8 mouse cellular contexts compared by ENCODE assay signal in genomic region chr4:128734217-128734616, GRCm38 (mm10). TPM values are rescaled to one million over a fixed set of nuclear protein-coding genes. Genes with fewer than 3 reads are reported as not detected.
DNase-seq lines count a peak whose midpoint lies in the region; ATAC-seq and TF ChIP-seq lines count a peak whose summit lies in the region.

No protein-coding gene starts in this region.

- peaks cover 40% of the 10 kb centered on the region for H3K36me3 ChIP-seq in forebrain, embryonic 13.5 days (ENCODE audit: poor library complexity, severe bottlenecking)
- no peaks in the 10 kb centered on the region for H3K36me3 ChIP-seq in stomach, embryonic 15.5 days

- 8% methylated on average over 5 of the region's 5 CpGs for WGBS in forebrain, embryonic 13.5 days
- WGBS in stomach, embryonic 15.5 days = 17% methylated on average over 5 of the region's 5 CpGs

- H3K27me3 ChIP-seq in forebrain, embryonic 13.5 days = no peaks in the 10 kb centered on the region
- no peaks in the 10 kb centered on the region for H3K27me3 ChIP-seq in stomach, embryonic 15.5 days (replicated peaks)

- H3K4me1 ChIP-seq in forebrain, embryonic 13.5 days = peaks cover 92% of the 10 kb centered on the region
- H3K4me1 ChIP-seq in stomach, embryonic 15.5 days = peaks cover 70% of the 10 kb centered on the region

- peak overlapping the region; percentile 54 for H3K4me2 ChIP-seq in forebrain, embryonic 13.5 days
- peak overlapping the region; percentile 6; the same call in 1 of the 2 replicates for H3K4me2 ChIP-seq in stomach, embryonic 15.5 days

- intact Hi-C loops in heart, postnatal 36 days (cut with DNase I) = no loop called here

- peak; percentile 60 for ATAC-seq in forebrain, embryonic 13.5 days
- ATAC-seq in stomach, embryonic 15.5 days (ENCODE audit: insufficient read depth, low FRiP score, low read depth) = peak; percentile 71; the same call in 1 of the 2 replicates

- peak overlapping the region; percentile 65 for H3K9ac ChIP-seq in forebrain, embryonic 13.5 days
- no peak overlapping the region for H3K9ac ChIP-seq in stomach, embryonic 15.5 days

- peak; percentile 69 for DNase-seq in urinary bladder, postnatal 14 days (ENCODE audit: low spot score)
- DNase-seq in urinary bladder, adult 2 months (ENCODE audit: low spot score) = no peak
- DNase-seq in heart, postnatal 36 days = peak; percentile 71 to 78
- peak; percentile 58 to 82 for DNase-seq in layer of hippocampus, adult 2 months (ENCODE audit: low spot score in 2 of 2)
- peak; percentile 81 for DNase-seq in lung, postnatal 14 days
- DNase-seq in spleen, postnatal 4 days (ENCODE audit: low spot score in 2 of 2) = no peak

- no peak for TF ChIP-seq CTCF in layer of hippocampus, adult 2 months (conservative IDR thresholded peaks at IDR 0.05)

- peak overlapping the region; percentile 21 for H3K4me3 ChIP-seq in forebrain, embryonic 13.5 days
- peak overlapping the region; percentile 7; the same call in 1 of the 2 replicates for H3K4me3 ChIP-seq in layer of hippocampus, adult 2 months
- H3K4me3 ChIP-seq in stomach, embryonic 15.5 days (replicated peaks) = 0 out of 2 replicates have a peak overlapping the region, but pooled peaks have one; percentile 4

- no peaks in the 10 kb centered on the region for H3K9me3 ChIP-seq in forebrain, embryonic 13.5 days (replicated peaks)
- no peaks in the 10 kb centered on the region for H3K9me3 ChIP-seq in stomach, embryonic 15.5 days

- peak overlapping the region; percentile 95 for H3K27ac ChIP-seq in forebrain, embryonic 13.5 days
- H3K27ac ChIP-seq in layer of hippocampus, adult 2 months = peak overlapping the region; percentile 88
- peak overlapping the region; percentile 63 for H3K27ac ChIP-seq in stomach, embryonic 15.5 days

RNA-seq across cellular contexts. Expression of gene A3galt2, which starts 20.9 kb away (rescaled TPM):
- 0.28 and 0.33 TPM in 2 replicates for polyA plus RNA-seq in urinary bladder, adult 2 months (2012; rRNA removed)
- polyA plus RNA-seq in forebrain, embryonic 13.5 days (2015; fragmentation: Nextera tagmentation; extraction: Ambion mirVana) = 0.67 and 0.88 TPM in 2 replicates
- total RNA-seq in heart, postnatal 36 days (2021) = under 1 TPM in 1 of 2 experiments, not detected in 1; 0.08 TPM
- under 1 TPM; 0.20 to 0.26 TPM for total RNA-seq in layer of hippocampus, adult 2 months (2021)
- polyA plus RNA-seq in stomach, embryonic 15.5 days (2015; fragmentation: Nextera tagmentation; extraction: Ambion mirVana) = 0.09 and 0.14 TPM in 2 replicates

Comparison
In these comparisons a context has a peak if more than half of its experiments do, and no peak if none do; other contexts are left out.
1. DNase-seq: peak in urinary bladder, postnatal 14 days (single experiment), heart, postnatal 36 days (2 of 2), layer of hippocampus, adult 2 months (2 of 2) and lung, postnatal 14 days (single experiment); none in urinary bladder, adult 2 months (single experiment) and spleen, postnatal 4 days (0 of 2).
2. Peak in every context shown above with its lines, with median percentiles within 50 percentile points of each other: H3K27ac ChIP-seq and H3K4me3 ChIP-seq.